Mouse (Mus musculus): ENCODE results near the gene Actn2.

Actn2 gene

DNA sequence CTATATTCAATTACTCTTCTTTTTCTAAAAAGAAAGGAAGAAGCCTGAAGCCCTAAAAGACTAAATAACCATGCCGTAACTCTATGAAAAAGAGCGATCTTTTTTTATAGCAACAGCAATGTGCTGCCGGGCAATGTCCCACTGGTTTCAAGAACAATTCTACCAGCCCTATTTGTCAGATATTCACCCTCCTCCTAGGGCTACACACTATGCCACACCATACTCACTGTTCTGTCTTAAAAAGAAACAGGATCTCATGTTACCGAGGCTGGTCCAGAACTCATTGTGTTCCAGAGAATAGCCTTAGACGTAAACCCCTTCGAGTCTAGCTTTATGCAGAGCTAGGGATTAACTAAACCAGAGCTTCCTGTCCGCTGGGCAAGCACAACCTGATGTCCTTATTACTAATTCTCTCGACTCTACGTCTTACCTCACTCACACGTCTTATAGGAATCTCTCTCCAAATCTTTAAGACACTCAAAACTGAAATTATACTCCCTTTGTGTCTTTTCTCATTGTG, 83.6 kb downstream of the Actn2 start:
- DNase-seq (ENCODE audit: low read depth): no peak

DNA sequence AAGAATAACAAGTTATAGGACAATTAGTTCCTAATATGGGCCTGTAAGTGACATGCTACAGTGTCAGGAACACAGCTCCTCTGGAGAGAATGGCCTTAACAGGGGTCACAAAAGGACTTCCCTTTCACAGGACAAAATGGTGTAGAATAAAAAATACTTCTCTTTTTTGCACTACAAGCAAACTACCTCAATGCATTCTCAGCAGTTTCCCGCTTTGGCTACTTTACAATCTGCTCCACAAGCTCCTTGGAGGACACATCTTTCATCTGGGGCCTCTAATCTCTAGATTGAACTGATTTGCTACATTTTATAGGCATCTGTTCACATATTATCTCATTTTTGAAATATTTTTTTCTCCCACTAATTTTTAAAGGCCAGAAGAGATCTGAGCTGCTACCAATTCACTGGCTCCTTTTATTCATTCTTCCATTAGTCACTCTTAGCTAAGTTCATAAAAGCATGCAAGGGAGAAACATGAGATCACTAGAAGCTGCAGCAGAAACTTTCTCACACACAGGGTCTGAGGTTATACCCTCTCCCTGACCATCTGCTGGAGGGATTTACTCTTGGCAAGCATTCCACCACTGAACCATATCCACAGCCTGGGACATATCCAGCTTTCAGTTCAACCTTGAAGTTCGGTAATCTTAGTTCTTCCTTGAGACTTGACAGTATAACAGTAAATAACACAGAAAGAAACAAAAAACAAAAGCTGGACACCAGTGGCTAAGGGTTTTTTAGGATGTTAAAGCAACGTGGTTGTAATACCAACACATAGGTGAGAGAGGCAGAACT, 84.5 kb downstream of the Actn2 start:
- no peak for DNase-seq (ENCODE audit: low read depth)

DNA sequence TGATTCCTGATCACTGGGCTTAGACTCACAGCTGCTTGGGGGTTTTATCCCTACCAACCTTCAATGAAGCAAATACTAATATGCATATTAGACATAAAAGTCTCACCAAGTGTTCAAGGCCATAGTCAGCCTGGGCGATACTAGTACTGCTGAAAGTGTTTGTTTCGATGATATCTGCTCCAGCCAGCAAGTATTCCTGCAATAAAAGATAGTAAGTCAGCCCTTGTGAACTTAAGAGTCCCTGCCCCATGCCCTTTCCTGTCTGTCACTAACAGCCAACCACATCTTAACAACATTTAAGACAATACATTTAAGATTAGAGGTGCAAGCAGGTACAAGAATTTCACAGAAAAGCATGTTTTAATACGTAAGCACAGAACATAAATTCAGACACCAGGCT, 90.1 kb downstream of the Actn2 start:
- no peak for DNase-seq (ENCODE audit: low read depth)

DNA sequence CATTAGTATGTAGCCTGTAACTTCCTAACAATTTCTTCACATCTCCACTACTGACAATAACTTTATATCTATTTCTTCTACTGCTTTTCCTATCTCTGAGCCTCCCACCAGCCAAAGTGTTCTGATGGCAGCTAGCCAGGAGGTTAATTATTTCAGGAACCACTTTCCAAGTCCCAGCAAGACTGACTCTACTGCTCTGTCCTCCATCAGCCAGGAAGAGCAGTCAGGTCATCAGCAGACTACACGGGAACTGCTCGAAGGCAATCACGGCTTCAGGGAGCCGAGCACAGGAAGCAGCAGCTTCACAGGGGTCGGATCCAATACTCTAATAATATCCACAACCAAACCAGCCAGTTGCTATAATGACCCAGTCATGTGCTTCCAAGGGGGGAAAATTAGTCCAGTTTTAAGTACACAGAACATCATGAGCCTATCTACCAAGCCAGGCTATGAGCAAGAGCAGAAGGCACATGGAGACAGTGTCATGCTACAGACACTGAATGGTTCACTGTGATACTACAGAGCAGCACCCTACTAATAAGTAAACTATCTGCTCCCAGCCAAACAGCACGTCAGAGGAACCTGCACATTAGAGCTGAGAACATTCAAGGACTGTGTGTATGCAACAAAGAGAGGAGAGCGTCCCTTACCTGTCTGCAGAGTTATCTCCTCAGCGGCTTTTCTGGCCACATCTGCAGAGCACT, 91.2 kb downstream of the Actn2 start:
- no peak for DNase-seq (ENCODE audit: low read depth)

DNA sequence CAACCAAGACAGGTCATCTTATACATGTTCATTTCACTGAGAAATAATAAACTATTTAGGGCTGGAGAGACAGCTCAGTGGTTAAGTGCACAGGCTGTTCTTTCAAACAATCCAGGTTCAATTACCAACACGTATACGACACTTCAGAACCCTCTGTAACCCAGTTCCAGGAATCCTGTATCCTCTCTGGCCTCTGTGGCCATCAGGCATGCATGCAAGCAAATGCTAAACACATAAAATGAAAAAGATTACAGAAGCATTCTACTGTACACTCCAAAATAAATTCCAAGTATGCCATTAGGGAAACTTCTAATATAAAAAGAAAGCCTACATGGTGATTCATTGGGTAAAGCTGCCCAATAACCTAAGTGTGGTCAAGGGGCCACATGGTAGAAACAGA, 94.6 kb downstream of the Actn2 start:
- DNase-seq (ENCODE audit: low read depth): no peak

DNA sequence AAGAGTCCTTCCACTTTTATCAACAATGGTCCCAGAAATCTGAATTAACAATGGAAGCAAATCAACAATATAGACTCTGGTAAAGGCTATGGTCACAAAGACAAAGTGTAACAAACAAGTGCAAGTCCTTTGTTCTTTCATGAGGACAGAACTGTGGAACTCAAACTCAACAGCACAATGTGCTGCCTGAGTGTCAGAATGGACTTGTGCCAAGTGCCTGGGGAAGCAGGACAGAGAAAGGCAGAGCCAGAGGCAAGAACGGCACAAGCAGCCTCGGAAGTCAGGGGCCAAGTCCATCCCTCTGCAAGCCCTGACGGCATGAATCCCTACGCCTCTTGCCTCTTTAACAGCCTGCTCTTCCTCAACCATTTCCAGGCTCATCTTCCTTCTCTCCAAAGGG, 96.6 kb downstream of the Actn2 start:
- no peak for DNase-seq (ENCODE audit: low read depth)

DNA sequence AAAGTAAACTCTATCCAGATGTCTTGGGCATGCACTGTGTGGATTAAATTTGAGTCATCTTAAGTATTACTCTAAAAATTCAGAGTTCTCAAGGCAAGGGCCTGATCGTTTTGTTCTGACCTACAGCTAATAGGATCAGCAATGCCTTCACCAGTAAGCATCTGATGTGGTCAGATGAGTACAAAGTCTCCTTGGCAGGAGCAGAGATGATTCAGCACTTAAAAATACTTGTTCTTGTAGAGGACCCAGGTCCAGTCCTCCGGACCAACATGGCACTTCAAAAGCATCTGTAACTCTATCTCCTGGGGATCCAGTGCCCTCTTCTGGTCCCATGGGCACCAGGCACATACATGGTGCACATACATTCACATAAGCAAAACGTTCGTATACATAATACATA, 108.4 kb downstream of the Actn2 start:
- no peak for DNase-seq (ENCODE audit: low read depth)

DNA sequence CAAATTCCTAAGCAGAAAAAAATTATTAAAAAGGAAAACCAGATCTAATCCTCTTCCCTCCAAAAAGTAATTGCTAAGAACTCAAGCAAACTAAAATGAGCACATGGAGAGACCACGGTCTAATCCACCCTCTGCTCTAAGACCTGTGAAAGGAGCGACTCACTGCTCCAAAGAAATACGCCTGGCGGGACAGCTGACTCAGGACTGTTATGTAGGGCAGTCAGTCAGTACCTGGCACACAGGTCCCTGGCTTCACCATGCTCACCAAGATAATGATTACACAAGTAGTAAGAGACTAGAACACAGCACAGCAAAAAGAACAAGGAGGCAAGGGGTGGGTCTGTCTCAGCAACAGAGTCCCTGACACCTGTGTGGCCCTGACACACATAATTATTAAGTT, 112.3 kb downstream of the Actn2 start:
- DNase-seq (ENCODE audit: low read depth): no peak

DNA sequence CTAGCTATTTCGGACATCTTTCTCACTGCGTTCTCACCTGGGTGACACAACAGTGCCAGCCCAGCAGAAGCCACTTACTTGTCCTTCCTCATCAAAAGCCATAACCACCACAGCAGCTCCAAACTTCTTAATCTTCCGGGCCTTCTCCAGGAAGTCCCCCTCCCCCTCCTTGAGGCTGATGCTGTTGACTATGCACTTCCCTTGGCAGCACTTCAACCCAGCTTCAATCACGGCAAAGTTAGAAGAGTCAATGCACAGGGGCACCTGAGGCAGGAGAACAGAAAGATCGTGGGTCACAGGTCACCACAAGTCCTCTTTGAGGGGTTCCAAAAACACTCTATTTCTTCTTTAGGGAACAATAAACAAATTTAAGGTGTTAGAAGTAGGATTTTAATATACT, 113.0 kb downstream of the Actn2 start:
- no peak for DNase-seq (ENCODE audit: low read depth)
